Mouse (Mus musculus): Measurements from ENCODE around the gene Tgif1. TPM values are rescaled to one million over a fixed set of nuclear protein-coding genes. Genes with fewer than 3 reads are reported as not detected.

Gene Tgif1
- total RNA-seq, 4 experiments from 2014 or later, result 2.8 to 4.8 (median 3.9) TPM

DNA sequence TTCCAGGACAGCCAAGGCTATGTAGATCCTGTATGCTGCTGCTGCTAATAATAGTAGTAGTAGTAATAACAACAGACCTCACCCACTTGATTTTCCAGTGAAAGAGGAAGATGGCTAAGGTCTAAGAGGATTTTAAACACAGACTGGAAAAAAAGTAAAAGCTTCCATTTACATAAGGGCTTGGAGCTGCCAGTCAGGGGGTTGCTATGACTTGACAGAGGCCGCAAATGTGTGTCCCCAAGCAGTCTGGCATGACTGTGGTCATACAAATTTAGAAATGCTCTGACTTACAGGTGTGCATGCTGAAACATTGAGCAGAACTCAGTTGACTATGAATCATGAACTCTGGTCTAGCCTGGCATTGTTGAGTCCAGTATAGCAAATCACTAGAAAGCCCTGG, 45.5 kb downstream of the Tgif1 start:
- no peak for DNase-seq (ENCODE audit: low spot score)

DNA sequence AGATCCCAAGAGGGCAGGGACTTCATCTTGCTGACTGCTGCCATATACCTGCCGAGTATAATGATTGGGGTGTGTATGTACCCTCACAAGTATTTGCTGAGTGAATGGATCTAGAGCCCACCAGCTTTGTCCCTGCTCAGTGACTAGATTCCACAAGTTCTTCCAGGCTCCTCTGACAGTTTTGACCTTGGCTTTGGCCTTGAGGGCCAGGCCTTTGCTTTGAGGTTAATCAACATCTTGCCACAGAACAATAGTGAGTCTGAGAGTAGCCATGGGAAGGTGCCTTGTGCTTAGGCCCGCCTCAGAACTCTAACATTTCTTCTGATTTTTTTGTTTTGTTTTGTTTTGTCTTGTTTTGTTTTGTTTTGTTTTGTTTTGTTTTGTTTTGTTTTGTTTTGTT, 46.7 kb downstream of the Tgif1 start:
- no peak for DNase-seq (ENCODE audit: low spot score)

DNA sequence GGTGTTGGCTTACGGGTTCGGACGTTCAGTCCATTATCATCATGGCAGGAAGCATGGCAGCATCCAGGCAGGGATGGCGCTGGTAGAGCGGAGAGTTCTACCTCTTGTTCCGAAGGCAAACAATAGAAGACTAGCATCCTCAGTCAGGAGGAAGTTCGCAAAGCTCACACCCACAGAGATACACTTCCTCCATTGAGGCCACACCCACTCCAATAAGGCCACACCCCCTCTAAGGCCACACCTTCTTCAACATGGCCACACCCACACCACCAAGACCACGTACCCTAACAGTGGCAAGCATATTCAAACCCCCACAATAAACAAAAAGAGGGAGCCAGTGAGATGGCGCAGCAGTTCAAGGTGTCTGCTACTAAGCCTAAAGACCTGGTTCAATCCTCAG, 47.5 kb downstream of the Tgif1 start:
- DNase-seq (ENCODE audit: low spot score), result no peak

DNA sequence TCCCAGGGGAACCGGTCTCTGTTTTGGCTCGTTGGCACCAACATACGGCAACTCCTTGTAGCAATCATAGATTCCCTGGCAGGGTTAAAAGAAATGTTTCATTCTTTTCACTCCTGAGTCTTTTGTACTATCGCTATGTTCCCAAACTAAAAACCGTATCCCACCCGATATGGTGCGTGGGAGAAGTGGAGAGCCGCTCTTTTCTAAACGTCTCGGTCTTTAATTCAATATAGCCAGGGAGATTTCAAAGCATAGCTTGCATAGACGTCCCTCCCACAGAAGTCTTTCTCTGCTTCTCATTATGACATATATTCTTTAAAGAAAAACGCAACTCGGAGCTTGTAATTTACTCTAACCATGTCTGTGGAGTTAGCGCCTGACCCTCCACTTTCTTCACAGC, 51.3 kb downstream of the Tgif1 start:
- no peak for DNase-seq (ENCODE audit: low spot score)

DNA sequence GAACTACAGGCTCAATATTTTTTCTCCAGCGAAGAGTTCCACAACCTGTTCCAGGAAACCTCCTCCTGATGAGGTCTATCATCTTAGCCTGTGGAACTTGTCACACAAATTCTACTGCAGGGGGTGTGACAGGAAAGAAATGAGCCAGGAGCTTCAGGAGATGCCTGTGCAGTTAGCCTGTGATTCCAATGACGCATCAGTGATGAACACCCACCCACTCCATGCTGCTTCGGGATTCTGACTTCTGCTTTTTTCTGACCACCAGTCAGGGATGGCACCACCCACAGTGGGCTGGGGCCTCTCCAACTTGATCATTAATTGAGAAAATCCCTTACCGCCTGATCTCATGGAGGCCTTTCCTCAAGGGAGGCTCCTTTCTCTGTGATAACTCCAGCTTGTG, 54.1 kb downstream of the Tgif1 start:
- no peak for DNase-seq (ENCODE audit: low spot score)

DNA sequence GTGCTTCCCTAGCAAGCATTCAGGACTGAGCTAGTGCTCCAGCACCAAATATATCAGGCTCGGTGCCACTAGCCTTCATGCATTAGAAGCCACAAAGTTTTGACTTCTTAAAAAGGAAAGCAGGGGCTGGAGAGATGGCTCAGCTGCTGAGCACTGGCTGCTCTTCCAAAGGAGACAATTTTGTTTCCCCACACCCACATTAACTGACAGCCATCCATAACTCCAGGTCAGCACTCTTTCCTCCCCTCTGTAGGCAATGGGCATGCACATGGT, 55.6 kb downstream of the Tgif1 start:
- no peak for DNase-seq (ENCODE audit: low spot score)

DNA sequence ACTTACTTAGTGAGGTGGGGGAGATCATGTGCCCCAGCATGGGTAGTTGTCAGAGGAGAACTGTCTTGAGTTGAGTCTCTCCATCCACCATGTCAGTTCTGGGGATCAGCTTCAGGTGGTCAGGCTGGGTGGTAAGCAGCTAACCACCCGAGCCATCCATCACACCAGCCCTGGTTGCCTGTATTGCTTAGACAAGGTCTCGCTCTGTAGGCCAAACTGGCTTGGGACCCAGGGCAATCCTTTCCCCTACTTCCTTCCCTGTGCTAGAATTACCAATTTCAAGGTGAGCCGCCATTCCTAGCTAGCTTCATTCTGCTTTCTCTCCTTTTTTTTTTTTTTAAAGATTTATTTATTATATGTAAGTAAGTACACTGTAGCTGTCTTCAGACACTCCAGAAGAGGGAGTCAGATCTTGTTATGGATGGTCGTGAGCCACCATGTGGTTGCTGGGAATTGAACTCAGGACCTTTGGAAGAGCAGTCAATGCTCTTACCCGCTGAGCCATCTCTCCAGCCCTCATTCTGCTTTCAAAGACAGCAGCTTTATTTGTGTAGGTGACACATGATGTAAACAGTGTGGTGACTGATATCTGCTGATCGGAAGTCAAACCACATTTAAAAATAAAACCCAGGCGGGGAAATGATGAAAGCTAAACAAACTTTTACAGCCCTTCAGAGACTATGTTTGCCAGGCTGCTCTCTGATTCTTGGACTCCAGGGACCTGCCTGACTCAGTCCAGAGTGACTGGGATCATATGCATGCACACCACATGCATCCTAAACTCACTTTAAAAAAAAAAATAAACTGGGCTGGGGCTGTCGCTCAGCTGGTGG, 56.2 kb downstream of the Tgif1 start:
- DNase-seq (ENCODE audit: low spot score), result no peak

DNA sequence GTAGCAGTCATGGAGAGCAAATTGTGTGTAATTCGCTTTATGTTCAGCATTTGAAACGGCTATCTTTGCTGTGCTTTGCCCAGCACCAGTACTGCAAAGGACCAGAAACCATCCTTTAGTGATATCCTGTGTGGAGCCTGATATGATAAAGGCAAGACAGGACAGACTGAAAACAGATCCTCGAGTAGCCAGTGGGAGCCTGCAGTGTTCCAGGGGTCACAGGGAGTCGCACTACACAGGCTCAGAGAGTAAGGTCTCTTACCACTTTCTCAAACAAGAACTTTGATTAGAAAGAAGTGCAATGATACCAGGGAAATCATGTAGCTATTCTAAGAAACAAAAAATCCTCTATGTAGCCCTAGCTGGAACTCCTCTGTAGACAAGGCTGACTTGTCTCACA, 58.1 kb downstream of the Tgif1 start:
- no peak for DNase-seq (ENCODE audit: low spot score)

DNA sequence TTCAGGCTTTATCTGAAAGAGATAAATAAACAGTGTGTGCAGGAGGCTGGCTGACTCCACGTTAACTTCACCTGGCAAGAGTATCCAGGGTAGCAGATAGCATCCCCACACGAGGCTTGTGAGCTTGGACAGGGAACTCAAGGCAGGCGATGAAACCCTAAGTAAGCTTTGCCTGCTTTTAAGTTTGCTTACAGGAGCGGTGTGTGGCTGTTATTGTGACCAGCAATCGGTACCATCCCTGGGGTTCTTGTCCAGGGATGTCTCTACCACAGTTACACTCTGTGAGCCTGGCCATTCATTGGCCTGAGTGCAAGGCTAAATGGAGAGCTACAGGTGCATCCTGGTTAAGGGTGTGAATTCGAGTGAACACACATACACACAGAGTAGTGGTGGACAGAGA, 58.6 kb downstream of the Tgif1 start:
- no peak for DNase-seq (ENCODE audit: low spot score)

DNA sequence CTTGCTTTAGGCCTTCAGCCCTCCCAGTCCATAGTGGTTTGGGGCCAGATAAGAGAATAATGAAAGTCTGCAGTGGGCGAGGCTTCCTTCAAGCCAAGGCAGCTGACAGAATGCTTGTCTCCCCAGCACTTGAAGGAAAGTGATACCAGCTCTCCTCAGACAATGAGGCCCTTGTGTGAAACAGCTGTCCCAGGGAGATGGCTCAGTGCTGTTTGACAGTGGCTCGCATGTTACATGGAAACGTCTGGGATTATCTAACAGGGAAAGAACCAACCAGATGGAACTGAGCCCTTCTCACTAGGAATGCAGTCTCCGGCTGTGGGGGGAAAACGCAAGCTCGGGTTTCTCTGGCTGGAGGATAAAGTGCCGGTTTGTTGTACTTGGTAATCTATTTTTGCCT, 59.1 kb downstream of the Tgif1 start:
- DNase-seq (ENCODE audit: low spot score), result peak; percentile 25

Small RNAs within 50 kb of the gene (microRNA-seq; reads per million reads assigned to microRNA genes)
- not detected for gene Mir1195

Other genes with a start within 250 kb of the Tgif1 start
- 1,000 to 10,000 TPM; 1,005 to 1,153 (median 1,086) TPM for gene Myom1, start 149.1 kb upstream of the Tgif1 start, total RNA-seq (2022)
- gene Myl12a, start 149.3 kb upstream of the Tgif1 start, total RNA-seq (2022), result 1,000 to 10,000 TPM in 3 of 4 experiments, 100 to 1,000 TPM in 1; 878 to 1,206 (median 1,167) TPM

Data from heart, adult 8-10 months (tissue).